Mouse (Mus musculus): ENCODE measurements around the gene Zfp524. TPM values are rescaled to one million over a fixed set of nuclear protein-coding genes. Genes with fewer than 3 reads are reported as not detected.

Gene Zfp524
- polyA plus RNA-seq, 1 experiment = 15.7 TPM

- Histone ChIP-seq H3K4me2 (ENCODE audit: low read depth) (peak overlapping the region; percentile 97), H3K79me2 (ENCODE audit: control insufficient read depth, insufficient read depth) (peaks cover 28% of the 10 kb centered on the region), H3K27me3 (ENCODE audit: control insufficient read depth, insufficient read depth, insufficient read length) (peaks cover 13% of the 10 kb centered on the region), H3ac (ENCODE audit: control insufficient read depth, insufficient read length) (peak overlapping the region; percentile 96), H3K4me3 (peak overlapping the region; percentile 96), H3K36me3 (ENCODE audit: control insufficient read depth, insufficient read depth) (no peaks in the 10 kb centered on the region)
- TF ChIP-seq POLR2AphosphoS2 (IDR thresholded peaks at IDR 0.05; ENCODE audit: insufficient read length, low read depth) (no peak), REST (IDR thresholded peaks at IDR 0.05; ENCODE audit: insufficient read depth, insufficient read length) (no peak), MYOG (IDR thresholded peaks at IDR 0.05; ENCODE audit: control insufficient read depth in 1 of 3, insufficient read depth in 1 of 3, insufficient read length in 2 of 3, low read depth in 2 of 3) (peak in 1 of 3 experiments; percentile 1), TCF3 (IDR thresholded peaks at IDR 0.05; ENCODE audit: insufficient read length, low read depth) (no peak), MYOD1 (IDR thresholded peaks at IDR 0.05; ENCODE audit: control insufficient read depth in 1 of 3, insufficient read length in 2 of 3, low read depth in 2 of 3) (no peak), SRF (IDR thresholded peaks at IDR 0.05; ENCODE audit: control insufficient read depth, insufficient read length, low read depth) (no peak)
These were observed 46.1 kb downstream of the Zfp524 start for GRCm38 (mm10) chr7:5060239-5060731.

- H3ac ChIP-seq (ENCODE audit: control insufficient read depth, insufficient read length) = peak overlapping the region; percentile 96
These were observed 46.9 kb downstream of the Zfp524 start for GRCm38 (mm10) chr7:5060944-5061773.

GRCm38 (mm10) chr7:5061774-5062359 lies 47.7 kb downstream of the Zfp524 start, which contains the start of gene U2af2:
Gene U2af2 (plus strand): TSS chr7:5062143.
- Histone ChIP-seq H3K4me3 (peak within 1 kb of the TSS; percentile 96), H3ac (ENCODE audit: control insufficient read depth, insufficient read length) (peak within 1 kb of the TSS; percentile 96), H3K27me3 (ENCODE audit: control insufficient read depth, insufficient read depth, insufficient read length) (peaks cover 4% of the 10 kb centered on the region), H3K4me2 (ENCODE audit: low read depth) (peak within 1 kb of the TSS; percentile 97), H3K36me3 (ENCODE audit: control insufficient read depth, insufficient read depth) (peaks cover 6% of the 10 kb centered on the region), H3K79me2 (ENCODE audit: control insufficient read depth, insufficient read depth) (peaks cover 44% of the 10 kb centered on the region)
- no peak for TF ChIP-seq CEBPB (IDR thresholded peaks at IDR 0.05; ENCODE audit: insufficient read depth, poor library complexity, severe bottlenecking)
- TF ChIP-seq E2F4 (IDR thresholded peaks at IDR 0.05; ENCODE audit: insufficient read depth) = no peak
- peak; percentile 94 for TF ChIP-seq POLR2A (IDR thresholded peaks at IDR 0.05; ENCODE audit: insufficient read length, low read depth)
- TF ChIP-seq TCF3 (IDR thresholded peaks at IDR 0.05; ENCODE audit: insufficient read length, low read depth) = no peak
- peak; percentile 89 for TF ChIP-seq POLR2AphosphoS2 (IDR thresholded peaks at IDR 0.05; ENCODE audit: insufficient read length, low read depth)

More at GRCm38 (mm10) chr7:5060944-5061773, 46.9 kb downstream of the Zfp524 start:
- Histone ChIP-seq H3K4me3 (peak overlapping the region; percentile 96), H3K79me2 (ENCODE audit: control insufficient read depth, insufficient read depth) (peaks cover 37% of the 10 kb centered on the region), H3K36me3 (ENCODE audit: control insufficient read depth, insufficient read depth) (no peaks in the 10 kb centered on the region), H3K4me2 (ENCODE audit: low read depth) (peak overlapping the region; percentile 97), H3K27me3 (ENCODE audit: control insufficient read depth, insufficient read depth, insufficient read length) (peaks cover 9% of the 10 kb centered on the region)
- TF ChIP-seq MYOG (IDR thresholded peaks at IDR 0.05; ENCODE audit: control insufficient read depth in 1 of 3, insufficient read depth in 1 of 3, insufficient read length in 2 of 3, low read depth in 2 of 3) (no peak), POLR2A (IDR thresholded peaks at IDR 0.05; ENCODE audit: insufficient read length, low read depth) (no peak), CEBPB (IDR thresholded peaks at IDR 0.05; ENCODE audit: insufficient read depth, poor library complexity, severe bottlenecking) (no peak), MAX (IDR thresholded peaks at IDR 0.05; ENCODE audit: low read depth) (no peak), E2F4 (IDR thresholded peaks at IDR 0.05; ENCODE audit: insufficient read depth) (no peak), TCF3 (IDR thresholded peaks at IDR 0.05; ENCODE audit: insufficient read length, low read depth) (no peak)

- Histone ChIP-seq H3K36me3 (ENCODE audit: control insufficient read depth, insufficient read depth) (peaks cover 7% of the 10 kb centered on the region), H3K4me3 (peak overlapping the region; percentile 96), H3ac (ENCODE audit: control insufficient read depth, insufficient read length) (peak overlapping the region; percentile 96), H3K79me2 (ENCODE audit: control insufficient read depth, insufficient read depth) (peaks cover 50% of the 10 kb centered on the region), H3K4me2 (ENCODE audit: low read depth) (peak overlapping the region; percentile 89), H3K27me3 (ENCODE audit: control insufficient read depth, insufficient read depth, insufficient read length) (no peaks in the 10 kb centered on the region)
- peak; percentile 29 for TF ChIP-seq POLR2AphosphoS2 (IDR thresholded peaks at IDR 0.05; ENCODE audit: insufficient read length, low read depth)
- peak; percentile 81 for TF ChIP-seq USF1 (IDR thresholded peaks at IDR 0.05; ENCODE audit: low read depth)
- TF ChIP-seq POLR2A (IDR thresholded peaks at IDR 0.05; ENCODE audit: insufficient read length, low read depth) = no peak
These were observed 48.3 kb downstream of the Zfp524 start for GRCm38 (mm10) chr7:5062360-5063001.

GRCm38 (mm10) chr7:5064886-5065285 lies 50.7 kb downstream of the Zfp524 start:
- TF ChIP-seq MYOG (IDR thresholded peaks at IDR 0.05; ENCODE audit: control insufficient read depth in 1 of 3, insufficient read depth in 1 of 3, insufficient read length in 2 of 3, low read depth in 2 of 3) (no peak), TCF3 (IDR thresholded peaks at IDR 0.05; ENCODE audit: insufficient read length, low read depth) (no peak), USF1 (IDR thresholded peaks at IDR 0.05; ENCODE audit: low read depth) (no peak), TCF12 (IDR thresholded peaks at IDR 0.05; ENCODE audit: insufficient read depth, poor library complexity, severe bottlenecking) (no peak), CEBPB (IDR thresholded peaks at IDR 0.05; ENCODE audit: insufficient read depth, poor library complexity, severe bottlenecking) (no peak), MYOD1 (IDR thresholded peaks at IDR 0.05; ENCODE audit: control insufficient read depth in 1 of 3, insufficient read length in 2 of 3, low read depth in 2 of 3) (no peak), POLR2AphosphoS2 (IDR thresholded peaks at IDR 0.05; ENCODE audit: insufficient read length, low read depth) (no peak), REST (IDR thresholded peaks at IDR 0.05; ENCODE audit: insufficient read depth, insufficient read length) (no peak), E2F4 (IDR thresholded peaks at IDR 0.05; ENCODE audit: insufficient read depth) (no peak), POLR2A (IDR thresholded peaks at IDR 0.05; ENCODE audit: insufficient read length, low read depth) (no peak), SRF (IDR thresholded peaks at IDR 0.05; ENCODE audit: control insufficient read depth, insufficient read length, low read depth) (no peak)
- H3ac ChIP-seq (ENCODE audit: control insufficient read depth, insufficient read length) = no peak overlapping the region
- no peak overlapping the region for H3K4me2 ChIP-seq (ENCODE audit: low read depth)
- H3K36me3 ChIP-seq (ENCODE audit: control insufficient read depth, insufficient read depth) = peaks cover 16% of the 10 kb centered on the region
- peaks cover 65% of the 10 kb centered on the region for H3K79me2 ChIP-seq (ENCODE audit: control insufficient read depth, insufficient read depth)
- H3K27me3 ChIP-seq (ENCODE audit: control insufficient read depth, insufficient read depth, insufficient read length) = no peaks in the 10 kb centered on the region
- H3K4me3 ChIP-seq = no peak overlapping the region
